Mouse (Mus musculus) heart, postnatal 0 days (tissue): ENCODE data around the gene Crygb. TPM values are rescaled to one million over a fixed set of nuclear protein-coding genes. Genes with fewer than 3 reads are reported as not detected.

Source experiments
- ATAC-seq: fragments of 200-750 bp; cut with Nextera tagmentation; 2 replicates; pipeline ENCODE4 v1.8.0; 2017; ENCODE audit warnings: low read depth, moderate number of reproducible peaks, moderate library complexity; ENCODE audit not compliant: insufficient read depth
- DNase-seq: peaks from one replicate; pipeline ENCODE4 v3.0.0-alpha.2; 2016; ENCODE audit warnings: low spot score
- H3K27ac ChIP-seq: fragments of 300-500 bp; sonication (generic); 2 replicates; pipeline ENCODE4 v1.5.1; 2014; ENCODE audit warnings: low read depth, mild to moderate bottlenecking
- H3K27me3 ChIP-seq: fragments of 300-500 bp; sonication (generic); 2 replicates; pipeline ENCODE4 v1.6.1; 2014; ENCODE audit warnings: low read length, mixed read lengths; ENCODE audit not compliant: control insufficient read depth, insufficient read depth
- H3K36me3 ChIP-seq: fragments of 300-500 bp; sonication (generic); replicated peaks from 2 replicates; pipeline ENCODE4 v1.6.1; 2014; ENCODE audit warnings: low read length, mixed read lengths; ENCODE audit not compliant: control insufficient read depth, insufficient read depth
- H3K4me1 ChIP-seq: fragments of 300-500 bp; sonication (generic); 2 replicates; pipeline ENCODE4 v1.6.1; 2014; ENCODE audit warnings: antibody characterized with exemption; ENCODE audit not compliant: control insufficient read depth, insufficient read depth
- H3K4me2 ChIP-seq: fragments of 300-500 bp; sonication (generic); 2 replicates; pipeline ENCODE4 v1.6.1; 2014; ENCODE audit warnings: low read depth, mild to moderate bottlenecking, low read length, moderate library complexity
- H3K4me3 ChIP-seq: fragments of 300-500 bp; sonication (generic); 2 replicates; pipeline ENCODE4 v1.5.1; 2014; ENCODE audit warnings: low read depth, low read length
- H3K9ac ChIP-seq: fragments of 300-500 bp; sonication (generic); replicated peaks from 2 replicates; pipeline ENCODE4 v1.6.1; 2014; ENCODE audit warnings: low read depth, low read length, mixed read lengths
- H3K9me3 ChIP-seq: fragments of 300-500 bp; sonication (generic); replicated peaks from 2 replicates; pipeline ENCODE4 v1.6.1; 2016; ENCODE audit warnings: low read length; ENCODE audit not compliant: control insufficient read depth
- CTCF ChIP-seq: IDR thresholded peaks from 2 replicates; pipeline ENCODE4 v1.5.1; 2016; ENCODE audit warnings: antibody characterized with exemption, control low read depth, low read depth
- EP300 ChIP-seq: IDR thresholded peaks from 2 replicates; pipeline ENCODE4 v1.6.1; 2016; ENCODE audit warnings: antibody characterized with exemption, low read depth
- polyA plus RNA-seq: library from polyadenylated mRNA; unstranded; fragments of >200 nt; fragmentation: Nextera tagmentation; extraction: Ambion mirVana; gene quantifications from 2 replicates; pipeline ENCODE4 v1.2.1, GENCODE M21; 2015
- total RNA-seq: library from RNA; depleted of rRNA; stranded (reverse); fragments of >200 nt; gene quantifications from 2 replicates; pipeline ENCODE4 v1.2.3, GENCODE M21; 2014; ENCODE audit warnings: low replicate concordance; rRNA removed

Gene Crygb
- total and polyA plus RNA-seq, 2 experiments from 2014 or later, result 0.31 TPM; not detected in 1

GRCm38 (mm10) chr1:65032641-65033040, 49.4 kb downstream of the Crygb start, which contains the start of gene Akr1cl:
Gene Akr1cl (minus strand): TSS chr1:65032759.
- ATAC-seq, result no peak
- Histone ChIP-seq H3K4me1 (no peaks in the 10 kb centered on the region), H3K36me3 (no peaks in the 10 kb centered on the region), H3K4me3 (no peak within 1 kb of the TSS), H3K27ac (no peak within 1 kb of the TSS), H3K9me3 (0 out of 2 replicates have a peak, but pooled peaks cover under 1% of the 10 kb centered on the region), H3K9ac (no peak within 1 kb of the TSS), H3K27me3 (no peaks in the 10 kb centered on the region), H3K4me2 (no peak within 1 kb of the TSS)
- TF ChIP-seq CTCF, result no peak
- no peak for TF ChIP-seq EP300
- no peak for DNase-seq

Other genes starting within 250 kb of the Crygb start
- gene Plekhm3, start 125.5 kb downstream of the Crygb start, total RNA-seq, result 3.1 and 12.4 TPM in 2 replicates
- 3.5 and 4.2 TPM in 2 replicates for gene Plekhm3, start 125.5 kb downstream of the Crygb start, polyA plus RNA-seq
- 1.4 TPM in 1 of 2 replicates, not detected in the other for gene Akr1cl, start 49.5 kb downstream of the Crygb start, total RNA-seq
- gene Akr1cl, start 49.5 kb downstream of the Crygb start, polyA plus RNA-seq, result 0.51 and 0.66 TPM in 2 replicates
- gene Cryge, start 31.1 kb downstream of the Crygb start, total RNA-seq, result not detected in 2 replicates
- gene Cryge, start 31.1 kb downstream of the Crygb start, polyA plus RNA-seq, result not detected in 2 replicates
- gene Crygd, start 18.8 kb downstream of the Crygb start, total RNA-seq, result not detected in 2 replicates
- gene Crygd, start 18.8 kb downstream of the Crygb start, polyA plus RNA-seq, result not detected in 2 replicates
- gene Crygc, start 8.6 kb downstream of the Crygb start, total RNA-seq, result not detected in 2 replicates
- not detected in 2 replicates for gene Crygc, start 8.6 kb downstream of the Crygb start, polyA plus RNA-seq
- not detected in 2 replicates for gene Cryga, start 21.1 kb upstream of the Crygb start, total RNA-seq
- not detected in 2 replicates for gene Cryga, start 21.1 kb upstream of the Crygb start, polyA plus RNA-seq
- gene Gm28845, start 37.3 kb upstream of the Crygb start, total RNA-seq, result not detected in 2 replicates
- gene Gm28845, start 37.3 kb upstream of the Crygb start, polyA plus RNA-seq, result not detected in 2 replicates
- gene D630023F18Rik, start 40.9 kb upstream of the Crygb start, total RNA-seq, result not detected in 2 replicates
- 0.11 TPM in 1 of 2 replicates, not detected in the other for gene D630023F18Rik, start 40.9 kb upstream of the Crygb start, polyA plus RNA-seq
- 37.6 and 39.7 TPM in 2 replicates for gene Idh1, start 104.2 kb upstream of the Crygb start, total RNA-seq
- gene Idh1, start 104.2 kb upstream of the Crygb start, polyA plus RNA-seq, result 58.5 and 60.5 TPM in 2 replicates
- 18.1 and 36.6 TPM in 2 replicates for gene Pikfyve, start 104.4 kb upstream of the Crygb start, total RNA-seq
- 3.0 and 3.4 TPM in 2 replicates for gene Pikfyve, start 104.4 kb upstream of the Crygb start, polyA plus RNA-seq
- gene Pth2r, start 199.8 kb upstream of the Crygb start, total RNA-seq, result not detected in 2 replicates
- gene Pth2r, start 199.8 kb upstream of the Crygb start, polyA plus RNA-seq, result not detected in 2 replicates